Mouse (Mus musculus): ENCODE results near the gene Kif26b. TPM values are rescaled to one million over a fixed set of nuclear protein-coding genes. Genes with fewer than 3 reads are reported as not detected.

Kif26b gene
- polyA plus RNA-seq, 1 experiment from 2014 or later, result 32.0 TPM

GRCm38 (mm10) chr1:178568551-178569545, 39.9 kb downstream of the Kif26b start:
- Histone ChIP-seq H3K4me2 (peak overlapping the region; percentile 13; the same call in 1 of the 2 replicates), H3K27ac (peak overlapping the region; percentile 77)
- WGBS, result 16% methylated on average over 7 of the region's 7 CpGs

GRCm38 (mm10) chr1:178571009-178571408, 42.1 kb downstream of the Kif26b start:
- peak overlapping the region; percentile 77 for H3K27ac ChIP-seq

More at GRCm38 (mm10) chr1:178568551-178569545, 39.9 kb downstream of the Kif26b start:
- H3K9ac ChIP-seq (replicated peaks), result no peak overlapping the region
- H3K4me1 ChIP-seq (replicated peaks), result peaks cover 98% of the 10 kb centered on the region
- H3K4me3 ChIP-seq (replicated peaks), result no peak overlapping the region
- H3K27me3 ChIP-seq, result no peaks in the 10 kb centered on the region
- no peak for ATAC-seq (ENCODE audit: insufficient number of reproducible peaks, insufficient read depth, low FRiP score, low TSS enrichment, low read depth)
- no peaks in the 10 kb centered on the region for H3K36me3 ChIP-seq
- no peaks in the 10 kb centered on the region for H3K9me3 ChIP-seq

GRCm38 (mm10) chr1:178571885-178572444, 43.0 kb downstream of the Kif26b start:
- peaks cover 9% of the 10 kb centered on the region; the same call in 1 of the 2 replicates for H3K9me3 ChIP-seq
- H3K27ac ChIP-seq, result peak overlapping the region; percentile 77
- H3K4me3 ChIP-seq (replicated peaks), result no peak overlapping the region
- no peaks in the 10 kb centered on the region for H3K27me3 ChIP-seq
- WGBS, result 23% methylated on average over 13 of the region's 13 CpGs
- H3K4me2 ChIP-seq, result no peak overlapping the region
- H3K36me3 ChIP-seq, result peaks cover 14% of the 10 kb centered on the region
- ATAC-seq (ENCODE audit: insufficient number of reproducible peaks, insufficient read depth, low FRiP score, low TSS enrichment, low read depth), result no peak; the same call in 1 of the 2 replicates
- H3K9ac ChIP-seq (replicated peaks), result no peak overlapping the region
- H3K4me1 ChIP-seq (replicated peaks), result peaks cover 72% of the 10 kb centered on the region

More at GRCm38 (mm10) chr1:178571009-178571408, 42.1 kb downstream of the Kif26b start:
- H3K27me3 ChIP-seq, result no peaks in the 10 kb centered on the region
- H3K4me2 ChIP-seq, result no peak overlapping the region
- no peak overlapping the region for H3K9ac ChIP-seq (replicated peaks)
- 13% methylated on average over 4 of the region's 4 CpGs for WGBS
- ATAC-seq (ENCODE audit: insufficient number of reproducible peaks, insufficient read depth, low FRiP score, low TSS enrichment, low read depth), result no peak
- peaks cover 10% of the 10 kb centered on the region for H3K36me3 ChIP-seq
- peaks cover 81% of the 10 kb centered on the region for H3K4me1 ChIP-seq (replicated peaks)
- H3K9me3 ChIP-seq, result peaks cover 9% of the 10 kb centered on the region; the same call in 1 of the 2 replicates
- no peak overlapping the region for H3K4me3 ChIP-seq (replicated peaks)

GRCm38 (mm10) chr1:178573406-178574032, 44.6 kb downstream of the Kif26b start:
- 45% methylated on average over 4 of the region's 4 CpGs for WGBS
- Histone ChIP-seq H3K4me1 (replicated peaks) (peaks cover 56% of the 10 kb centered on the region), H3K9me3 (peaks cover 9% of the 10 kb centered on the region; the same call in 1 of the 2 replicates), H3K27ac (no peak overlapping the region), H3K27me3 (no peaks in the 10 kb centered on the region), H3K4me2 (no peak overlapping the region), H3K36me3 (peaks cover 21% of the 10 kb centered on the region), H3K4me3 (replicated peaks) (no peak overlapping the region), H3K9ac (replicated peaks) (no peak overlapping the region)
- no peak for ATAC-seq (ENCODE audit: insufficient number of reproducible peaks, insufficient read depth, low FRiP score, low TSS enrichment, low read depth)

GRCm38 (mm10) chr1:178575706-178576105, 46.8 kb downstream of the Kif26b start:
- Histone ChIP-seq H3K36me3 (peaks cover 21% of the 10 kb centered on the region), H3K4me1 (replicated peaks) (peaks cover 45% of the 10 kb centered on the region), H3K4me3 (replicated peaks) (no peak overlapping the region), H3K9me3 (peaks cover 9% of the 10 kb centered on the region; the same call in 1 of the 2 replicates), H3K27me3 (no peaks in the 10 kb centered on the region), H3K4me2 (no peak overlapping the region), H3K27ac (no peak overlapping the region), H3K9ac (replicated peaks) (no peak overlapping the region)
- 97% methylated on average over 2 of the region's 2 CpGs for WGBS
- ATAC-seq (ENCODE audit: insufficient number of reproducible peaks, insufficient read depth, low FRiP score, low TSS enrichment, low read depth), result no peak

GRCm38 (mm10) chr1:178576926-178577325, 48.0 kb downstream of the Kif26b start:
- Histone ChIP-seq H3K27me3 (no peaks in the 10 kb centered on the region), H3K4me2 (no peak overlapping the region), H3K9ac (replicated peaks) (no peak overlapping the region), H3K27ac (no peak overlapping the region), H3K4me1 (replicated peaks) (peaks cover 33% of the 10 kb centered on the region), H3K4me3 (replicated peaks) (no peak overlapping the region), H3K36me3 (peaks cover 21% of the 10 kb centered on the region), H3K9me3 (peaks cover 9% of the 10 kb centered on the region; the same call in 1 of the 2 replicates)
- WGBS, result 82% methylated on average over 3 of the region's 3 CpGs
- ATAC-seq (ENCODE audit: insufficient number of reproducible peaks, insufficient read depth, low FRiP score, low TSS enrichment, low read depth), result no peak

- H3K9me3 ChIP-seq, result no peaks in the 10 kb centered on the region
- no peak overlapping the region for H3K4me3 ChIP-seq (replicated peaks)
- H3K4me2 ChIP-seq, result peak overlapping the region; percentile 7; the same call in 1 of the 2 replicates
- H3K27ac ChIP-seq, result peak overlapping the region; percentile 68
- no peaks in the 10 kb centered on the region for H3K27me3 ChIP-seq
- ATAC-seq (ENCODE audit: insufficient number of reproducible peaks, insufficient read depth, low FRiP score, low TSS enrichment, low read depth), result no peak
- peaks cover 58% of the 10 kb centered on the region for H3K4me1 ChIP-seq (replicated peaks)
- no peaks in the 10 kb centered on the region for H3K36me3 ChIP-seq
- no peak overlapping the region for H3K9ac ChIP-seq (replicated peaks)
- 17% methylated on average over 5 of the region's 5 CpGs for WGBS
These were observed 56.6 kb downstream of the Kif26b start for GRCm38 (mm10) chr1:178585366-178586020.

- H3K27me3 ChIP-seq, result no peaks in the 10 kb centered on the region
- ATAC-seq (ENCODE audit: insufficient number of reproducible peaks, insufficient read depth, low FRiP score, low TSS enrichment, low read depth), result peak; percentile 80
- no peak overlapping the region for H3K9ac ChIP-seq (replicated peaks)
- 22% methylated on average over 13 of the region's 13 CpGs for WGBS
- 0 out of 2 replicates have a peak, but pooled peaks cover 5% of the 10 kb centered on the region for H3K9me3 ChIP-seq
- no peak overlapping the region for H3K4me3 ChIP-seq (replicated peaks)
- H3K4me2 ChIP-seq, result peak overlapping the region; percentile 15; the same call in 1 of the 2 replicates
- peak overlapping the region; percentile 82 for H3K27ac ChIP-seq
- H3K36me3 ChIP-seq, result peaks cover 3% of the 10 kb centered on the region; the same call in 1 of the 2 replicates
- H3K4me1 ChIP-seq (replicated peaks), result peaks cover 60% of the 10 kb centered on the region
These were observed 61.6 kb downstream of the Kif26b start for GRCm38 (mm10) chr1:178590229-178591171.

- Histone ChIP-seq H3K9me3 (0 out of 2 replicates have a peak, but pooled peaks cover 5% of the 10 kb centered on the region), H3K36me3 (peaks cover 8% of the 10 kb centered on the region; the same call in 1 of the 2 replicates), H3K27ac (no peak overlapping the region), H3K4me3 (replicated peaks) (no peak overlapping the region), H3K27me3 (no peaks in the 10 kb centered on the region), H3K4me2 (no peak overlapping the region), H3K4me1 (replicated peaks) (peaks cover 23% of the 10 kb centered on the region), H3K9ac (replicated peaks) (no peak overlapping the region)
- WGBS, result 90% methylated on average over 3 of the region's 3 CpGs
- ATAC-seq (ENCODE audit: insufficient number of reproducible peaks, insufficient read depth, low FRiP score, low TSS enrichment, low read depth), result no peak
These were observed 68.2 kb downstream of the Kif26b start for GRCm38 (mm10) chr1:178597113-178597512.
